Mouse (Mus musculus) cortical plate, adult 2 months (tissue): ENCODE measurements around the gene Cbx5.

ENCODE experiments used
- CTCF ChIP-seq: fragments of 200-500 bp; IDR thresholded peaks from 2 replicates; pipeline ENCODE4 v1.5.1; 2011; ENCODE audit warnings: mild to moderate bottlenecking, control low read depth, low read length; ENCODE audit not compliant: insufficient read depth; ENCODE audit errors: extremely low read depth
- POLR2A ChIP-seq: fragments of 200-500 bp; IDR thresholded peaks from 2 replicates; pipeline ENCODE4 v1.6.1; 2011; ENCODE audit warnings: mild to moderate bottlenecking, low read length, control low read depth; ENCODE audit not compliant: insufficient read depth; ENCODE audit errors: extremely low read depth

- TF ChIP-seq POLR2A = no peak
- TF ChIP-seq CTCF = no peak
Observed at GRCm38 (mm10) chr15:103197785-103198184, 41.8 kb downstream of the Cbx5 start.
